Mouse (Mus musculus): ENCODE results near the gene Ptprd.
"Not testable (repeated sequence)": the region's sequence is repeated elsewhere in the genome, so short reads cannot be mapped to it uniquely, and the experiment has no call there.

The Ptprd gene

GRCm38 (mm10) chr4:77961711-77962110 lies 250.1 kb downstream of the Ptprd start:
- no peak for DNase-seq (ENCODE audit: extremely low read depth, low read depth, low spot score)

GRCm38 (mm10) chr4:77889489-77889888 lies 322.3 kb downstream of the Ptprd start:
- DNase-seq (ENCODE audit: extremely low read depth, low read depth, low spot score) = no peak

- no peak for DNase-seq (ENCODE audit: extremely low read depth, low read depth, low spot score)
Observed at GRCm38 (mm10) chr4:77880213-77880612, 331.5 kb downstream of the Ptprd start.

- DNase-seq (ENCODE audit: extremely low read depth, low read depth, low spot score) = no peak
Observed at GRCm38 (mm10) chr4:77861269-77861668, 350.5 kb downstream of the Ptprd start.

GRCm38 (mm10) chr4:77797391-77797790 lies 414.4 kb downstream of the Ptprd start:
- not testable (repeated sequence) for DNase-seq (ENCODE audit: extremely low read depth, low read depth, low spot score)

- no peak for DNase-seq (ENCODE audit: extremely low read depth, low read depth, low spot score)
Observed at GRCm38 (mm10) chr4:77777237-77777636, 434.5 kb downstream of the Ptprd start.

GRCm38 (mm10) chr4:77763790-77764189 lies 448.0 kb downstream of the Ptprd start:
- DNase-seq (ENCODE audit: extremely low read depth, low read depth, low spot score) = no peak

- no peak for DNase-seq (ENCODE audit: extremely low read depth, low read depth, low spot score)
Observed at GRCm38 (mm10) chr4:77743391-77743790, 468.4 kb downstream of the Ptprd start.

- DNase-seq (ENCODE audit: extremely low read depth, low read depth, low spot score) = no peak
Observed at GRCm38 (mm10) chr4:77721908-77722307, 489.9 kb downstream of the Ptprd start.

GRCm38 (mm10) chr4:77717792-77718191 lies 494.0 kb downstream of the Ptprd start:
- no peak for DNase-seq (ENCODE audit: extremely low read depth, low read depth, low spot score)

GRCm38 (mm10) chr4:77710231-77710630 lies 501.5 kb downstream of the Ptprd start:
- no peak for DNase-seq (ENCODE audit: extremely low read depth, low read depth, low spot score)

GRCm38 (mm10) chr4:77698294-77698693 lies 513.5 kb downstream of the Ptprd start:
- DNase-seq (ENCODE audit: extremely low read depth, low read depth, low spot score) = no peak

GRCm38 (mm10) chr4:77675798-77676197 lies 536.0 kb downstream of the Ptprd start:
- no peak for DNase-seq (ENCODE audit: extremely low read depth, low read depth, low spot score)

- DNase-seq (ENCODE audit: extremely low read depth, low read depth, low spot score) = no peak
Observed at GRCm38 (mm10) chr4:77664761-77665160, 547.0 kb downstream of the Ptprd start.

GRCm38 (mm10) chr4:77662309-77662708 lies 549.5 kb downstream of the Ptprd start:
- no peak for DNase-seq (ENCODE audit: extremely low read depth, low read depth, low spot score)

- DNase-seq (ENCODE audit: extremely low read depth, low read depth, low spot score) = no peak
Observed at GRCm38 (mm10) chr4:77655669-77656068, 556.1 kb downstream of the Ptprd start.

GRCm38 (mm10) chr4:77649615-77650325 lies 562.0 kb downstream of the Ptprd start:
- no peak for DNase-seq (ENCODE audit: extremely low read depth, low read depth, low spot score)

- DNase-seq (ENCODE audit: extremely low read depth, low read depth, low spot score) = no peak
Observed at GRCm38 (mm10) chr4:77648911-77649310, 562.9 kb downstream of the Ptprd start.

- no peak for DNase-seq (ENCODE audit: extremely low read depth, low read depth, low spot score)
Observed at GRCm38 (mm10) chr4:77647451-77648137, 564.2 kb downstream of the Ptprd start.

GRCm38 (mm10) chr4:77644435-77644834 lies 567.3 kb downstream of the Ptprd start:
- no peak for DNase-seq (ENCODE audit: extremely low read depth, low read depth, low spot score)

- no peak for DNase-seq (ENCODE audit: extremely low read depth, low read depth, low spot score)
Observed at GRCm38 (mm10) chr4:77640022-77640421, 571.7 kb downstream of the Ptprd start.

GRCm38 (mm10) chr4:77613129-77613528 lies 598.6 kb downstream of the Ptprd start:
- DNase-seq (ENCODE audit: extremely low read depth, low read depth, low spot score) = no peak
